Mouse (Mus musculus) thymus, adult 18-20 months (tissue): ENCODE results near the gene Hist1h1e.
A peak's percentile ranks its signal among the peaks of the same experiment; 100 is the strongest.

Source experiments
- DNase-seq, 2 experiments: peaks; one replicate each; pipeline ENCODE4 v3.0.0; 2022; ENCODE audit warnings: mixed read lengths in 2 of 2

Hist1h1e gene

DNA sequence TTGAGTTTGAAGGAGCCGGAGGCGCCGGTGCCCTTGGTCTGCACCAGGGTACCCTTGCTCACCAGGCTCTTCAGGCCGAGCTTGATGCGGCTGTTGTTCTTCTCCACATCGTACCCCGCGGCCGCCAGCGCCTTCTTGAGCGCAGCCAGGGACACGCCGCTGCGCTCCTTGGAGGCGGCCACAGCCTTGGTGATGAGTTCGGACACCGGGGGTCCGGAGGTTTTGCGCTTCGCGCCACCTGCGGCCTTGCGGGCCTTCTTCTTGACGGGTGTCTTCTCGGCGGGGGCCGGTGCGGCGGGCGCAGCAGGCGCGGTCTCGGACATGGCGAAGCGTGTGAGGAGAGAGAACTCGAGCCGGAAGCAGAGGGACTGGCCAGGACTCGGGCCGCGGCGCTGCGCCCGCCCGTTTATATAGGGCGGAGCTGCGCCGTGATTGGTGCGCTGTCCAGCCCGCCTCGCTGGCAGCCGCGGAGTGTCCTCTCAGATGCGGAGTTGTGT lies at the start of gene Hist1h1e:
Gene Hist1h1e, minus strand, starts transcription at position 384 of the 497 bp plus-strand sequence.
- peak; percentile 77 to 86 for DNase-seq

- no peak for DNase-seq
These were observed 40.2 kb upstream of the Hist1h1e start for GRCm38 (mm10) chr13:23662536-23662935.

GRCm38 (mm10) chr13:23659636-23660366 lies 37.4 kb upstream of the Hist1h1e start:
- no peak for DNase-seq

DNA sequence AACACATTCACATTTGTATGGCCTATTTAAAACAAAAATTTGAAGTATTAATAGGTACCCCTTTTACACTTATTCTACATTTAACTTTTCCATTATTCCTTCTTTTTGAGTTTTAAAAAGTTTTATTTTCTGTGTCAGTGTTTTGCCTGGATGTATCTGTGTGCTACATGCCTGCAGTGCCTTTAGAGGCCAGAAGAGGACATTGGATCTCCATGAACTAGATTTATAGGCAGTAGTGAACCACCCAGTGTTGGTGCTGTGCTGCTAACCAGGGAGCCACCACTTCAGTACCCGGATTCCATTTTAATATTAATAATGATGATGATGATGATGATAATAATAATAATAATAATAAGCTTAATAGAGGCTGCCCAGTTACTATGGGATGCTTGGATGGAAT lies 8.3 kb upstream of the Hist1h1e start:
- no peak for DNase-seq

DNA sequence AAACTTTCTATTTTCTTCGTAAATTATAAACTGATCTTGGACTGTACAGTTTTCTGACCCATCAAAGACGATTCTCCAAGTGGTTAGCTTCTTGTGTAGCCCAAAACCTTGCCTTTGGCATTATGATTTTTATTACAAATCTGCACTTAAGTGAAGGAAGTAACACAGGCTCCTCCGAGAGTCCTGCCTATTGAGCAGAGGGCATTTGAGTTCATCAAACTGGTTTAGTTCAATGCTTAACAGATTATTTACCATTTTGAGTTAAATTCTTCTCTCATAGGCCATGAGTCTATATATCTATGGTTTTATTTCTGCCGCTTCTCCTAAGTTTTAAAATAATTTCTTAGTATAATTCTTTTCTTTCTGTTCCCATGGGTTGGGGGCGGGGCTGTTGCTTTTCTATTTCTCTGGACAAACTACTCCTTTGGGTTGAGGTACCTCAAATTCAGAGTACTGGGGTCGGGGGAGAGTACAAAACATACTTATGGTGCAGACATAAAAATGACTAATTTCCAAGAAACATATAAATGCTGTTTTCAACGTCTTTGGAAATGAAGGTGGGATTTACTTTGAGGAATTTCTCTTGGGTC lies 598 bp upstream of the Hist1h1e start:
- DNase-seq, result no peak

GRCm38 (mm10) chr13:23621532-23622174 lies 705 bp downstream of the Hist1h1e start:
- DNase-seq, result peak; percentile 57 to 75

- DNase-seq, result peak; percentile 15 to 62
These were observed 1.4 kb downstream of the Hist1h1e start, which contains the start of gene Hist1h2be for GRCm38 (mm10) chr13:23620733-23621531. Hist1h2be (minus strand) TSS chr13:23621124.

DNA sequence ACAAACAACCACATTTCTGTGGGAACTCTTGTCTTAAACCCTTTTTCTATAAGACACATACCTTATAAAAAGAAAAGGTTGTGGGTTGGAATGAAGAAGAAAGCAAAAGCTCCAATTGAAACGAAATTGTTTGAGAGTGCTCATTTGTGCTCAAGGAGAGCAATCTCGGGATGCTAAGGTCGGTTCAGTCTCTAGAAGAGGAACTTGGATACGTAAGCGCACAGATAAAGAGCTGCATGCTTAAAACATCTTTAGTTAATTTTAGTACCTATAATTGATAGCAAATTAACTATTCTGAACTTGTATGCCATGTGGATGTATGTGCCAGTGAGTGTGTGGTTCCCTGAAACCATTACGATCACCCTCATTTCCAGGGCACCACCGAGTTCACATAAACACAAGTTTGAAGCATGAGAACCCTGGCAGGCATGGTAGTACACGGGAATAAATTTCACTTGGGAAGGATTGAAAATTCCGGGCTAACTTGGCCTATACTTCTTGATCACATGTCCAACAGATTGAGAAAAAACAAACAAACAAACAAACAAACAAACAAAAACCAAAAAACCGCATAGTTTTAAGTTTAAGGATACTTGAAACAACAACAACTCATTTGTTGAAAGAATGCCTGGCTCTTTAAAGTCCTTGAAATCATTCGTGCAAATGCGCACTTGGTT lies 2.2 kb downstream of the Hist1h1e start:
- no peak for DNase-seq

- DNase-seq, result no peak
These were observed 10.7 kb downstream of the Hist1h1e start for GRCm38 (mm10) chr13:23611638-23612037.

GRCm38 (mm10) chr13:23610393-23610792 lies 12.0 kb downstream of the Hist1h1e start:
- DNase-seq, result no peak

DNA sequence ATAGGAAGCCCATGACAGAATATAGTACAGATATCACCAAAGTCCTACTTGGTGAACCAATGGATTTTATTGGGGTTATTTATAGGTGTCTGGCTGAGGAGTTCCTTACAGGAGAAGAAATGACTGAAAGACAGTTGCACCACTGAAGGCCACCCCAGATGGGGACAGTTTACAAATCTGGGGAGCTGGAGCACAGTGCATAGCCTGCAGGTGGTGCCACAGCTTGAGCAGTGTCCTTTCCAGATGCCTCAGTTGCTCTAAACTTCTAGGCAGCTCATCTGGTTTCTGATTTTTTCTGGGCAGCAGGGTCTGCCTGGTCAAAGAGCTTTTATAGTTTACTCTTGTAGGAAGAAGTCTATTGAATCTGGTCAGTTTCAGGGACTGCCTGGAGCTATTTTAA lies 12.5 kb downstream of the Hist1h1e start:
- DNase-seq, result no peak

DNA sequence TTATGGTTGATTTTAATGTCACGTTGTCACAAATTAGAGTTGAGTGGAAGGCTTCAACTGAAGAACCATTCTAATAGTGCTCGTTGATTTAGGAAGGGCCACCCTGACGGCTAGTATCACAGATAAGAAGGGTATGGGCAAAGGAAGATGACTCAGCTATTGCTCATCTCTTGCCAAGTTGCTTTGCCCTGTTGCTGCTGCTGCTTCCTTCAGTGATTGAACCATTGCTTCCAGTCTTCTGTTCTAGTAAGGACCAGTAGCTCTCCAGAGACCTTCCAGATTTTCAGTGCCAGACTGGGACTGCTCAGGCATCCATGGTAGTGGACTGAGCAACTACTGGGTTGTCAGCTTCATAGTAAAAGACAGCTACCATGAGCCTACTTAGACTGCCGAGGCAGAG lies 13.1 kb downstream of the Hist1h1e start:
- no peak for DNase-seq

GRCm38 (mm10) chr13:23605052-23605451 lies 17.3 kb downstream of the Hist1h1e start:
- DNase-seq, result no peak

- DNase-seq, result no peak
These were observed 17.9 kb downstream of the Hist1h1e start for GRCm38 (mm10) chr13:23604452-23604851.

- DNase-seq, result no peak
These were observed 19.1 kb downstream of the Hist1h1e start for GRCm38 (mm10) chr13:23603182-23603699.

GRCm38 (mm10) chr13:23597957-23598356 lies 24.4 kb downstream of the Hist1h1e start:
- DNase-seq, result peak; percentile 33 to 49

- DNase-seq, result no peak
These were observed 26.6 kb downstream of the Hist1h1e start for GRCm38 (mm10) chr13:23595622-23596372.

- no peak for DNase-seq
These were observed 27.2 kb downstream of the Hist1h1e start for GRCm38 (mm10) chr13:23595185-23595584.

- DNase-seq, result no peak
These were observed 29.1 kb downstream of the Hist1h1e start for GRCm38 (mm10) chr13:23593051-23593770.

GRCm38 (mm10) chr13:23592614-23593013 lies 29.7 kb downstream of the Hist1h1e start:
- DNase-seq, result no peak
